Mouse (Mus musculus): ENCODE measurements around the gene Tcf12.

- TF ChIP-seq CTCF (IDR thresholded peaks at IDR 0.05; ENCODE audit: insufficient read depth, low read length) (no peak), POLR2A (IDR thresholded peaks at IDR 0.05; ENCODE audit: borderline replicate concordance, extremely low read depth, low read depth, low read length) (no peak)
Measured at GRCm38 (mm10) chr9:72076158-72076557, 35.5 kb downstream of the Tcf12 start.
